Mouse (Mus musculus) lung, adult 2 months (tissue): Measurements from ENCODE around the gene Ltbr.

Experiments
- CTCF ChIP-seq: fragments of 200-500 bp; IDR thresholded peaks from 2 replicates; pipeline ENCODE4 v1.5.1; 2011; ENCODE audit warnings: mild to moderate bottlenecking, low read length, control low read depth; ENCODE audit not compliant: insufficient read depth
- POLR2A ChIP-seq: fragments of 200-500 bp; IDR thresholded peaks from 2 replicates; pipeline ENCODE4 v1.6.1; 2011; ENCODE audit warnings: low read depth, mild to moderate bottlenecking, control low read depth, low read length, borderline replicate concordance; ENCODE audit errors: extremely low read depth

DNA sequence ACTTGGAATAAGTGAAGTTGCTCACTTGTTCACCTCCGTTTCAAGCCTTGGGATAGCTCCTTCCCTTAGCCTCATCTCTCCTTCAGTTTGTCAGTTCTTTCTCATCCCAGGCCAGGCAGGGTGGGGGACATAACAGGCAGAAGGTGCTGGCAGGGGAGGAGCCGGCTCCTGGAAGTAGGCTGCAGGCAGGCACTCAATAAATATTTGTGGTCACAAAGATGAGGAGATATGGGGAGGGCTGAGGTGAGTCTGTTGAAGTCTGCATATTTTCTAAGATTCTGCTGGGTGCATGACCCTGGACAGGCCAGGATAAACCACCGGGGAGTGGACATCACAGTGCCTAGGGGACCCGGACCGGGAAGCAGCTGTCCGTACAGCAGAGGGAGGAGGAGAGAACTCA, 9.9 kb upstream of the Ltbr start:
- TF ChIP-seq CTCF (no peak), POLR2A (no peak)
